Mouse (Mus musculus): Measurements from ENCODE around the gene Dnmbp.

Dnmbp gene

GRCm38 (mm10) chr19:43906492-43906891 lies 33.5 kb downstream of the Dnmbp start:
- no peak for DNase-seq (ENCODE audit: low spot score)

DNA sequence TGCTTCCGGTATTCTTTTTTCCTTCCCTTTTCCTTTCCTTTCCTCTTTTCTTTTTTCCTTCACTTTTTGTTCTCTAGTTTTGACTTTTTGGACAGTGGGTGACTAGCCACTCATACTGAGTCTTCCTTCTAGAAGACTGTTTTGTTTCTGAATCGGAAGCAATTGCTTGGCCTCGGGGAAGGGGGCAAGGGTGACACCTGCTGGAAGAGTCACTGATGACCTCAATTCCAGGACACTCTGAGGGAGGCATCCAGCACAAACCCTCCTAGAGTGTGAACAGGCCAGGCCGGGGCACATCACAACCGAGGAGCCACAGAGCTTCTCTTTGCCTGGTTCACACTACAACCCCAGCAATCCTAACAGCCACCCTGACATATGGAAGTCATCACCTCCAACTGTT lies 34.0 kb downstream of the Dnmbp start:
- DNase-seq (ENCODE audit: low spot score), result peak; percentile 73

DNA sequence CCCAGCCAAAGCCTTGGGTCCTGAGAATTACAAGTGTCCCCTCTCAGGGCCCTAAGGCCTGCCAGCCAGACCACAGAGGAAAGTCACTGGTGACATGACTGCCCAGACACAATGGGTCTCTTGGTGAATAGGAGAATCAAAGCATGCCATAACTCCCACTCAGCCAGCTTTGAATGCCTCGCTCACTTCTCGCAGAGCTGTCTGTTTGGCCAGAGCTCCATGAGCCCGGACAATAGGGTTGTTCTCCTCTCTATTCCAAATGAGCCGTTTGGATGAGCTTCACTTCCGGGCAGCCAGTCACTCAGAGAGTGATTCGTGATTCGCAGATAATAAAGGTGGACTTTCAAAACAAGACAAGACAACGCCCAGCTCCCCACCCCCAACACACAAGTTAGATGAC lies 34.9 kb downstream of the Dnmbp start:
- peak; percentile 30 for DNase-seq (ENCODE audit: low spot score)

DNA sequence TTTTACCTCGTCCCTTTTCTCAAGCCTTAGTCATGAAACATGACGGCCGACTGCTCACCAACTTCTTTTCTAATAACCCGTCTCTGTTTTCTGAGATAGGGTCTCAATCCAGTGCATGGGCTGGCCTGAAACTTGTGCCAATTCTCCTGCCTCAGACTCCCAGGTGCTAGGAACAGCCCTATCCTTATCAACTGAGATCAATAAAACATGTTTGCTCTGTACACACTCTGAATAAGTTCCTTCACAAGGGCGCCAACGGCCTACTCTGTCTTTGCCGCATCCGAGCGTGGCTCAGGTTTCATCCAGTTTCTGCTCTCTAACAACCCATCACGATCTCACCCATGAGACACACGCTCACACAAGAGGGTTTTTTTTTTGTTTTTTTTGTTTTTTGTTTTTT lies 35.7 kb downstream of the Dnmbp start:
- DNase-seq (ENCODE audit: low spot score), result no peak

- peak; percentile 29 for DNase-seq (ENCODE audit: low spot score)
Measured at GRCm38 (mm10) chr19:43902887-43903286, 37.1 kb downstream of the Dnmbp start.

DNA sequence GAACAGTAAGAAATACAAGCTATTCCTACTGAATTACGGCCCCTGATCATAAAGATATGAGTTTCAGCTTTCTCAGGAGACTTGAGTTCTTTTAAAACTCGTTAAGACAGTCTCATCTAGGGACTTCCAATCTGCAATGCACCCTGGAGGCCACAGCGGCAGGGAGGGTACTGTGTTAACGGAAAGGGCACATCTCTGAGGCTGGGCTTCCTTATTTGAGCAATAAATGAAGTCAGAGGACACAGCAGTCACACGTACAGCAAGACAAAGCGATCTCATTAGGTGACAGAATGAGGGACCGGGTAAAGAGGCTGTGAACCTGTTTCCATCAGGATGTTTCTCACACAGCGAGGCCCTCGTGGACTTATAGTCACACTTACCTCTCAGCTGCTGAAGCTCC lies 39.3 kb downstream of the Dnmbp start:
- no peak for DNase-seq (ENCODE audit: low spot score)

- DNase-seq (ENCODE audit: low spot score), result no peak
Measured at GRCm38 (mm10) chr19:43898547-43898946, 41.4 kb downstream of the Dnmbp start.

DNA sequence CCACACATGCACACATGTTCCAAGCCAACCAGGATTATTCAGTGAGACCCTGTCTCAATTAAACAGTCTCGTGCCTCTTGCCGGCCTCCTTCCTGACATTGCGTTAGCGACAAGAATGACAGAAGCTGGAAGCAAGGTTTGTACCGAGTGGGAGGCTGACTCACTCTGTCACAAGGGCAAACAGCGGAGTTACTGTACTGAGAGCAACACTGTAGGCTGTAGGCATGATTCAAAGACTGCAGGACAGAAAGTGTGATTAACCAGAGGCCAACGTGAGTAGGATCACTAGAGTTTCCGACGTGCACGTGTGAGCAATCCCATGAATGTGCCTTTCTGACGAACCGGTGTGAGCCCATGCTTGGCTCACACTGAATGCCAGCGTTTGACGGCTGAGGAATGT lies 43.5 kb downstream of the Dnmbp start:
- DNase-seq (ENCODE audit: low spot score), result no peak

DNA sequence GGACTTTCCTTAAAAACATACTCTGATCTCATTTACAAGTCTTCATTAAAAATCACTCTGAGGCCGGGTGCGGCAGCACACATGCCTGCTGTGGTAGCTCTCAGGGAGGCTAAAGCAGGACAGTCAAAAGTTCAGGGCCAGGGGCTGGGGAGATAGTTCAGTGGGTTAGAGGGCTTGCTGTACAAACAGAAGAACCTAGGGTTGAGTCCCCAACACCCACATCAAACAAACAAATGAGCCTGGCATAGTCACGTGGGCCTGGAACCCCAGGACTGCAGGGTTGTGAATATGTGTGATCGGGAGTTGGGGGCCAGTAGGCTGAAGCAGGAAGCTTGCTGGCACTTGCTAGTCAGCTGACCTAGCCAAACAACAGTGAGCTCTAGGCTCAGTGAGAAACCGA lies 44.0 kb downstream of the Dnmbp start:
- DNase-seq (ENCODE audit: low spot score), result no peak

- DNase-seq (ENCODE audit: low spot score), result no peak
Measured at GRCm38 (mm10) chr19:43894821-43895220, 45.2 kb downstream of the Dnmbp start.

- peak; percentile 51 for DNase-seq (ENCODE audit: low spot score)
Measured at GRCm38 (mm10) chr19:43894070-43894469, 45.9 kb downstream of the Dnmbp start.

GRCm38 (mm10) chr19:43890487-43890886 lies 49.5 kb downstream of the Dnmbp start:
- peak; percentile 69 for DNase-seq (ENCODE audit: low spot score)

- no peak for DNase-seq (ENCODE audit: low spot score)
Measured at GRCm38 (mm10) chr19:43887725-43888124, 52.3 kb downstream of the Dnmbp start.

GRCm38 (mm10) chr19:43887242-43887641 lies 52.7 kb downstream of the Dnmbp start:
- DNase-seq (ENCODE audit: low spot score), result no peak

DNA sequence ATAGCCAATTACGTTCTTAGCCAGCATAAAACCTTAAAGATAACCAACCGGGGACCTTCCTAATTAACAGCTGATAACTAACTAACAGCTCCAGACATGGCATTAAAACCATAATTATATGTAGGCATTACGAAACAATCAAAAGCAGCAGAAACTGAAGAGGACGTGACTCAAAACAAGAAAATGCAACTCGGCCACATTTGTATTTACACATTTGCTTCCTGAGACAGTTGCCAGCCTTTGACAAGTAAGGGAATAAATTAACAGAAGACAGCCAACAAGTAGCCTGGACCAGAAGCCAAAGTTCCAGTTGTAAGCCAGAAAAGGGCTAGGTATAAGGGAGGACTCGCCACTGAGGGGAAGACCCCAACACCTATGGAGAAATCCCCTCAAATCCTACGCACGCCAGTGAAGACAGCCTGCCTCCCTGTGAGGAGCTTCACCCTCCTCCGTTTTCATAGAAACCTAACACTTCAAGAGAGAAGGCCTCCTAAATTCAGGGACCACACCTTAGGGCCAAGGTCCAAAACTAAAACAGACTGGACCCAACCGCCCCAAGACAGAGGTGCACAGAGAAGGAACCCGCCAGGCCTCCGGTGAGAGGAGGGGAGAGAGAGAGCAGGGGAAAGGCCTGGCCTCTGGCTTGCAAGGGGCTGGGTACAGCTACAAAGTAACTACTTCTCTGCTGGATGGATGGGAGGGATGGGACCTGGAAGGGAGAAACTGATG lies 53.5 kb downstream of the Dnmbp start:
- no peak for DNase-seq (ENCODE audit: low spot score)

DNA sequence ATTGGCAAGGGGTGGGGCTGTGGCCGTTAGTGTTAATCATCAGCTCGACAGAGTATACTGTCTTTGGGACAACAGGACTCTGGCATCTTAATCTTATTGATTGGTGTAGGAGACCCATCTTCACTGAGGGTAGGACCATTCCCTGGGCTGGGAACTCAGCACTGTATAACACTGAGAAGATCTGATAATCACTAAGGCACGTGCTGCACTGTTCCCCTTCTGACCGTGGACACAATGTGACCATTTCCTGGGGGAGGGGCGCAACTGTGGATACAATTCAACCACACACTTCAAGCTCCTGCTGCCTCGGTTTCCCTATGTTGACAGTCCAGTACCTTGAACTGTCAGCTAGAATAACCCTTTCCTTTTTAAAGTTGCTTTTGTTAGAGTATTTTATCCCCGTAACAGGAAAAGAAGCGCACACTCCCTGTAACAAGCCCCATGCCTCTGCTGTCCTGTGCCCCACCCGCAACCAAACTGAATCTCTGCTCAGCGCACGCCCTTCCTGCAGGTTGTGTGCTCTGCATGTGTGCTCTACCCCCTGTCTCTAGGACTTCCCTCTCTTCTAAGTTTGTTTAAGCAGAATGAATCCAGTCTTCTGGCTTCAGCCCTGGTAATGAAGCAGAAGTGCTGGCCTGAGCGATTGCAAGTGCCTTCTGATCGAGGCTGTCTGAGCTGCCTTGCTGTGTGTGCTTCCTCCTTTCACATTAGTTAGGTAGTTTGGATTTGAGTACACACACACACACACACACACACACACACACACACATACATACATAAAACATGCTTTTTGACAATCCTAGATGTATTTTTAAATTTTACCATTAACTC lies 55.1 kb downstream of the Dnmbp start:
- no peak for DNase-seq (ENCODE audit: low spot score)

GRCm38 (mm10) chr19:43882895-43883573 lies 57.0 kb downstream of the Dnmbp start:
- peak; percentile 73 for DNase-seq (ENCODE audit: low spot score)

DNA sequence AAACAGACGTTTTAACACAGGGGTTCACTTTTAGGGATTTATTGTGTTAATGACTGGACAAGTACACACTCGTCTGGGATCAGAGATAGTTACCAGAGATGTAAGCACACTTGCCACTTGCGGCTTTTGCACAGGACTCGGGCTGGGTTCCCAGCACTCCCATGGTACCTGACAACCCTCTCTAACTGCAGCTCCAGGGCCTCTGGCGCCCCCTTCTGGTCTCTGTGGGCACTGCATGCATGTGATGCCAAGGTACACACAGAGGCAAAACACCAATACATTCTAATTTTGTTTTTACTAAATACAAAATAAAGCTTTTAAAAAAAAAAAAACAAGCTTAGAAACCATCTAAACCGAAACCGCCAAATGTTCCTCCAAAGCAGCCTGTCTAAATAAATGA lies 58.4 kb downstream of the Dnmbp start:
- no peak for DNase-seq (ENCODE audit: low spot score)

GRCm38 (mm10) chr19:43880420-43880819 lies 59.6 kb downstream of the Dnmbp start:
- DNase-seq (ENCODE audit: low spot score), result no peak

- peak; percentile 93 for DNase-seq (ENCODE audit: low spot score)
Measured at GRCm38 (mm10) chr19:43879401-43880212, 60.4 kb downstream of the Dnmbp start.

DNA sequence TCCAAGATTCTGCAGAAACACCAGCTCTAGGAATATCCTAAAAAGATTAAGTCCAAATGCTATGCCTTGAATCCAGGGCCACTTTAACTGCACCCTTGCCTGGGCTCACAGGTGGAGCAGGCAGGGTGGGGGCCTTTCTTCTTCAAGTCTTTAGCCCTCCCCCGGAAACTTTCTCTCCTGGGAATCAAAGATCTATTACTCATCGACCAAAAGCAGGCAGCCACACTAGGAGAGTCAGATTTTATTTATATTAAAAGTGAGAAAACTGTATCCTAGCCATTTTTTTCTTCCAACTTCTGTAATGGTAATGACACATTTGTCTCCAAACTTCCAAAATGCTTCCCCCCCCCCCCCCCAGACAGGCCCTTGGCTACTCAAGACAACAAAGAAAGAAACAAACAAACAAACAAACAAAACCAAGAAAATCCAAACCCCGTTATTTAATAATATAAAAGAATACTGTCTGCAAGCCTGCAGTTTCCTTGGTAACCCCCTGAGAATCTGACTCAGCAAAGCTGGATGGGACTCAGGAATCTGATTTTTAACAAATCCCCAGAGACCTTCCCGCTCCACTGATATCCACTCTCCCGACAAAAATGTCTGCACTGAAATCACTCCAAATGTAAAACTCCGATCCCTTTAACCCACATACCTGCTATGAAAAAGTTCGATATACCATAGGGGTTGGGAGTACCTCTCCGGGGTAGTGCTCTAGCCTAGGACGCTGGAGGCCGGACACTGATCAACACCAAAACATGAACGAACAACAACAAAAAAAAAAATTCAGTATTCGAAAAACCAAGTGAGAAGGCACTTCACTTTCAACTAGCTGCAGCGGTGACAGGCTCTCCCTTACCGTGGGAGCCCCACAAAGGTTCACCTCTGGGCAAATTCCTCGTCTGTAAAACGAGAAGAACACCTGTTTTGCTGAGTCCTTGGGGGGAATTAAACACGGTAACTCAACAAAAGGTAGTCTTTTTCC lies 61.6 kb downstream of the Dnmbp start:
- peak; percentile 46 for DNase-seq (ENCODE audit: low spot score)
